Mouse (Mus musculus): ENCODE results near the gene Sorbs1. TPM values are rescaled to one million over a fixed set of nuclear protein-coding genes. Genes with fewer than 3 reads are reported as not detected.

Sorbs1 gene
- polyA plus RNA-seq, 1 experiment, result 2.2 TPM

- Histone ChIP-seq H3K4me1 (ENCODE audit: control insufficient read depth, insufficient read depth, low read length) (no peaks in the 10 kb centered on the region), H3K4me3 (ENCODE audit: insufficient read depth, low read length) (peak within 1 kb of the TSS; percentile 21), H3K27ac (ENCODE audit: insufficient read depth, low read depth, low read length) (no peak within 1 kb of the TSS)
- no peak for TF ChIP-seq CTCF (IDR thresholded peaks at IDR 0.05; ENCODE audit: low read depth, low read length)
- no peak for TF ChIP-seq POLR2A (IDR thresholded peaks at IDR 0.05; ENCODE audit: borderline replicate concordance, low read depth, low read length)
Measured at GRCm38 (mm10) chr19:40271308-40271892, 242.2 kb downstream of the Sorbs1 start, which contains the start of gene Pdlim1. Pdlim1 (minus strand) TSS chr19:40271842.

DNA sequence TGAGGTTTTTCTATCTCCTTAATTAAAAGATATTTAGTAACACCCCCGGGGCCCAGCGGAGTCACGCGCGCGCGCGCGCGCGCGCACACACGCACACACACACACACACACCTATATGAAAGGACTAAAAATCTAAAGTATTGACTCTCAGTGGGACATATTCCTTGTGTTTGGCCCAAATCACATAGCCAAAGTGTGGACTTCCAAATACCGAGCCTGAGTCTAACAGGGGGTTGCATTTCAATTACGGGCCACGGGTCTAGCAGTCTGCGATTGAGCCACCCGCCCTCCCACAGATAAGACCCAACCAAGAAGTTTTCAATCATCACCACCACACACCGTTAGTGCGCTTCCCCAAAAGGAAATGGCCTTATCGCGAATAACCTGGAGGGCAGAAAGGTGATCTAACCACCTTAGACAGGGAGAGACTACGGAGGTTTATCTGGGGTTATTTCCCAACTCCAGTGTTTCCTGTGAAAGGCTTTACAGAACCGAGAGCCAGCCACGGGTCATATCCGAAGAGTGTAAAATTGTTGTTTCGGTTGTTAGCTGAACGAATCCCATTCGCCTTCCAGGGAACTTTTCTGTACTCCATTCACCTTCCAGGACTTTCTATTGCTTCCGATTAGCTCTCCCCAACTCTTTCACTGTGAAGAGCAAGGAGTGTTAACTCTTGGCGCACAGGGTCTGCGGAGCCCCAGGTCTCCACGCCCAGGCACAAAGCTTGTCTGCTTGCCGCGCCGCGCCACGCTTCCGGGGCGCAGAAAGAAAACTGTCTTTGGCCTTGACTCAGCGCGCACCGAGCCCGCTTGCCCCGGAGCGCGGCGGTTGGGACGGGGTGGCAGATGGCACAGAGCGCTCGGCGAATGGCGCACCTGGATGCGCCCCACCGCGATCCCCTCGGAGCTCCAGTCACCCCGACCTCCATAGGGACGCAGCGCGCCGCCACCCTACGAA is 242.9 kb downstream of the Sorbs1 start:
- Histone ChIP-seq H3K4me1 (ENCODE audit: control insufficient read depth, insufficient read depth, low read length) (no peaks in the 10 kb centered on the region), H3K4me3 (ENCODE audit: insufficient read depth, low read length) (peak overlapping the region; percentile 21), H3K27ac (ENCODE audit: insufficient read depth, low read depth, low read length) (no peak overlapping the region)
- TF ChIP-seq CTCF (IDR thresholded peaks at IDR 0.05; ENCODE audit: low read depth, low read length), result no peak
- TF ChIP-seq POLR2A (IDR thresholded peaks at IDR 0.05; ENCODE audit: borderline replicate concordance, low read depth, low read length), result no peak

- H3K27ac ChIP-seq (ENCODE audit: insufficient read depth, low read depth, low read length), result no peak overlapping the region
- H3K4me1 ChIP-seq (ENCODE audit: control insufficient read depth, insufficient read depth, low read length), result no peaks in the 10 kb centered on the region
- TF ChIP-seq CTCF (IDR thresholded peaks at IDR 0.05; ENCODE audit: low read depth, low read length) (no peak), POLR2A (IDR thresholded peaks at IDR 0.05; ENCODE audit: borderline replicate concordance, low read depth, low read length) (no peak)
- no peak overlapping the region for H3K4me3 ChIP-seq (ENCODE audit: insufficient read depth, low read length)
Measured at GRCm38 (mm10) chr19:40269526-40269925, 244.1 kb downstream of the Sorbs1 start.

DNA sequence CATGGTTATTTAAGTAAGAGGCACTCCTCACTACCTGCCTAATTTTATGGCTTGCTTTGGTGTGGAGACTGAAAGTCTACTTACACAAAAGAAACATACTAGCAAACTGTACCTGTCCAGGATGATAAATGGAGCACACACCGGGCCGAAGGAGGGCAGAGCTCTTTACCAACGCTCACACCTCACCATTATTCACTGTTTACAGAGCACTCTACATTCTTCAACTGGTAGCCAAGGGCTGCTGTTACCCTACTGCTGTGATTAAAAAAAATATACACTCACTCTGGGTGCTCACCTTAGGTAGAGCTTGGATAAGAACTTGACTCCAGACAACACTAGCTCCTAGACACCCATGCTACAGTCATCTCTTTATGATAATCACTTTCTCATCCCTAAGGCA is 245.1 kb downstream of the Sorbs1 start:
- H3K4me1 ChIP-seq (ENCODE audit: control insufficient read depth, insufficient read depth, low read length), result no peaks in the 10 kb centered on the region
- TF ChIP-seq CTCF (IDR thresholded peaks at IDR 0.05; ENCODE audit: low read depth, low read length), result no peak
- no peak overlapping the region for H3K27ac ChIP-seq (ENCODE audit: insufficient read depth, low read depth, low read length)
- H3K4me3 ChIP-seq (ENCODE audit: insufficient read depth, low read length), result no peak overlapping the region

GRCm38 (mm10) chr19:40267380-40267779 is 246.2 kb downstream of the Sorbs1 start:
- Histone ChIP-seq H3K4me1 (ENCODE audit: control insufficient read depth, insufficient read depth, low read length) (no peaks in the 10 kb centered on the region), H3K27ac (ENCODE audit: insufficient read depth, low read depth, low read length) (no peak overlapping the region), H3K4me3 (ENCODE audit: insufficient read depth, low read length) (no peak overlapping the region)
- TF ChIP-seq CTCF (IDR thresholded peaks at IDR 0.05; ENCODE audit: low read depth, low read length) (no peak), POLR2A (IDR thresholded peaks at IDR 0.05; ENCODE audit: borderline replicate concordance, low read depth, low read length) (no peak)

- H3K4me3 ChIP-seq (ENCODE audit: insufficient read depth, low read length), result no peak overlapping the region
- TF ChIP-seq POLR2A (IDR thresholded peaks at IDR 0.05; ENCODE audit: borderline replicate concordance, low read depth, low read length) (no peak), CTCF (IDR thresholded peaks at IDR 0.05; ENCODE audit: low read depth, low read length) (no peak)
- no peaks in the 10 kb centered on the region for H3K4me1 ChIP-seq (ENCODE audit: control insufficient read depth, insufficient read depth, low read length)
- no peak overlapping the region for H3K27ac ChIP-seq (ENCODE audit: insufficient read depth, low read depth, low read length)
Measured at GRCm38 (mm10) chr19:40259485-40259884, 254.1 kb downstream of the Sorbs1 start.

- no peak overlapping the region for H3K4me3 ChIP-seq (ENCODE audit: insufficient read depth, low read length)
- TF ChIP-seq CTCF (IDR thresholded peaks at IDR 0.05; ENCODE audit: low read depth, low read length) (no peak), POLR2A (IDR thresholded peaks at IDR 0.05; ENCODE audit: borderline replicate concordance, low read depth, low read length) (no peak)
- no peak overlapping the region for H3K27ac ChIP-seq (ENCODE audit: insufficient read depth, low read depth, low read length)
- H3K4me1 ChIP-seq (ENCODE audit: control insufficient read depth, insufficient read depth, low read length), result no peaks in the 10 kb centered on the region
Measured at GRCm38 (mm10) chr19:40257396-40257795, 256.2 kb downstream of the Sorbs1 start.

- Histone ChIP-seq H3K4me1 (ENCODE audit: control insufficient read depth, insufficient read depth, low read length) (no peaks in the 10 kb centered on the region), H3K4me3 (ENCODE audit: insufficient read depth, low read length) (no peak overlapping the region), H3K27ac (ENCODE audit: insufficient read depth, low read depth, low read length) (no peak overlapping the region)
- TF ChIP-seq CTCF (IDR thresholded peaks at IDR 0.05; ENCODE audit: low read depth, low read length), result no peak
- no peak for TF ChIP-seq POLR2A (IDR thresholded peaks at IDR 0.05; ENCODE audit: borderline replicate concordance, low read depth, low read length)
Measured at GRCm38 (mm10) chr19:40256376-40257050, 257.1 kb downstream of the Sorbs1 start.

DNA sequence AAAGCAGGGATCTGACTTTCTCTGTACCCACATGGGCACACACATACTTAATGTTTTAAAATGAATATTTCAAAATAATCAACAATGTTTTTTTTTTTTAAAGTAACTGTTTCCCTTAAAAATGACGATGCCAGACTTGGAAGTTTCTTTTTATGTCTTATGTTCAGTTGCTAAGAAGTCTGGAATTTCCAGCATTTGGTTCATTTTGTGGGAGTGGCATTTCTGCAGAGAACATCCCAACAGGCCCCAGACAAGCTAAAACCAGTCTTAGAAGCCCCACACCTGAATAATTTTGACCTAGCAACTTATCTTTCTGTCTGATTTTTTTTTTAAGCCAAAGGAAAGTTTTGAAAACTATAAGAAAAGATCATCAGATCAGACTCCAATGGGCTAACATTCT is 258.0 kb downstream of the Sorbs1 start:
- no peaks in the 10 kb centered on the region for H3K4me1 ChIP-seq (ENCODE audit: control insufficient read depth, insufficient read depth, low read length)
- H3K27ac ChIP-seq (ENCODE audit: insufficient read depth, low read depth, low read length), result no peak overlapping the region
- no peak for TF ChIP-seq POLR2A (IDR thresholded peaks at IDR 0.05; ENCODE audit: borderline replicate concordance, low read depth, low read length)
- TF ChIP-seq CTCF (IDR thresholded peaks at IDR 0.05; ENCODE audit: low read depth, low read length), result no peak
- H3K4me3 ChIP-seq (ENCODE audit: insufficient read depth, low read length), result no peak overlapping the region

All from bone marrow macrophage, adult 2 months (primary cell).